Mouse (Mus musculus): ENCODE results near the gene Fktn.
"Not testable (repeated sequence)": the region's sequence is repeated elsewhere in the genome, so short reads cannot be mapped to it uniquely, and the experiment has no call there.

Fktn gene

GRCm38 (mm10) chr4:53770958-53771735 lies 57.3 kb downstream of the Fktn start:
- no peak for DNase-seq (ENCODE audit: extremely low spot score, low read depth, low spot score)

- DNase-seq (ENCODE audit: extremely low spot score, low read depth, low spot score): no peak
These were observed 58.2 kb downstream of the Fktn start for GRCm38 (mm10) chr4:53772004-53772403.

GRCm38 (mm10) chr4:53773911-53774310 lies 60.1 kb downstream of the Fktn start:
- no peak for DNase-seq (ENCODE audit: extremely low spot score, low read depth, low spot score)

- no peak for DNase-seq (ENCODE audit: extremely low spot score, low read depth, low spot score)
These were observed 67.6 kb downstream of the Fktn start for GRCm38 (mm10) chr4:53781396-53781795.

- DNase-seq (ENCODE audit: extremely low spot score, low read depth, low spot score): no peak
These were observed 68.6 kb downstream of the Fktn start for GRCm38 (mm10) chr4:53782216-53783070.

- DNase-seq (ENCODE audit: extremely low spot score, low read depth, low spot score): no peak
These were observed 72.1 kb downstream of the Fktn start for GRCm38 (mm10) chr4:53785746-53786398.

GRCm38 (mm10) chr4:53786851-53787250 lies 73.1 kb downstream of the Fktn start:
- DNase-seq (ENCODE audit: extremely low spot score, low read depth, low spot score): no peak

- DNase-seq (ENCODE audit: extremely low spot score, low read depth, low spot score): no peak
These were observed 75.5 kb downstream of the Fktn start for GRCm38 (mm10) chr4:53789346-53789745.

GRCm38 (mm10) chr4:53794257-53794966 lies 80.6 kb downstream of the Fktn start:
- DNase-seq (ENCODE audit: extremely low spot score, low read depth, low spot score): no peak

GRCm38 (mm10) chr4:53795086-53795485 lies 81.3 kb downstream of the Fktn start:
- no peak for DNase-seq (ENCODE audit: extremely low spot score, low read depth, low spot score)

GRCm38 (mm10) chr4:53795706-53796105 lies 81.9 kb downstream of the Fktn start:
- DNase-seq (ENCODE audit: extremely low spot score, low read depth, low spot score): no peak

GRCm38 (mm10) chr4:53796865-53797772 lies 83.3 kb downstream of the Fktn start:
- DNase-seq (ENCODE audit: extremely low spot score, low read depth, low spot score): no peak

- no peak for DNase-seq (ENCODE audit: extremely low spot score, low read depth, low spot score)
These were observed 85.3 kb downstream of the Fktn start for GRCm38 (mm10) chr4:53798896-53799676.

GRCm38 (mm10) chr4:53799753-53800152 lies 86.0 kb downstream of the Fktn start:
- DNase-seq (ENCODE audit: extremely low spot score, low read depth, low spot score): no peak

- not testable (repeated sequence) for DNase-seq (ENCODE audit: extremely low spot score, low read depth, low spot score)
These were observed 89.9 kb downstream of the Fktn start for GRCm38 (mm10) chr4:53803674-53804073.

- not testable (repeated sequence) for DNase-seq (ENCODE audit: extremely low spot score, low read depth, low spot score)
These were observed 92.6 kb downstream of the Fktn start for GRCm38 (mm10) chr4:53806428-53806827.

GRCm38 (mm10) chr4:53818320-53818719 lies 104.5 kb downstream of the Fktn start:
- DNase-seq (ENCODE audit: extremely low spot score, low read depth, low spot score): no peak

- DNase-seq (ENCODE audit: extremely low spot score, low read depth, low spot score): no peak
These were observed 109.9 kb downstream of the Fktn start for GRCm38 (mm10) chr4:53823697-53824096.

GRCm38 (mm10) chr4:53824831-53825230 lies 111.0 kb downstream of the Fktn start:
- no peak for DNase-seq (ENCODE audit: extremely low spot score, low read depth, low spot score)
